Mouse (Mus musculus) neural tube, embryonic 14.5 days (tissue): ENCODE data around the gene Gm20390. TPM values are rescaled to one million over a fixed set of nuclear protein-coding genes. Genes with fewer than 3 reads are reported as not detected.

ENCODE experiments used
- ATAC-seq: fragments of 200-750 bp; cut with Nextera tagmentation; 2 replicates; pipeline ENCODE4 v1.8.0; 2017; ENCODE audit warnings: low read depth, mild to moderate bottlenecking, moderate TSS enrichment, moderate library complexity
- H3K27ac ChIP-seq: fragments of 300-500 bp; sonication (generic); 2 replicates; pipeline ENCODE4 v1.5.1; 2014; ENCODE audit warnings: low read depth, mild to moderate bottlenecking, control low read depth, low read length, moderate library complexity, mixed read lengths
- H3K27me3 ChIP-seq: fragments of 300-500 bp; sonication (generic); 2 replicates; pipeline ENCODE4 v1.6.1; 2014; ENCODE audit warnings: low read length; ENCODE audit not compliant: control insufficient read depth, insufficient read depth
- H3K36me3 ChIP-seq: fragments of 300-500 bp; sonication (generic); 2 replicates; pipeline ENCODE4 v1.6.1; 2014; ENCODE audit warnings: low read length, mixed read lengths; ENCODE audit not compliant: control insufficient read depth, insufficient read depth
- H3K4me1 ChIP-seq: fragments of 300-500 bp; sonication (generic); 2 replicates; pipeline ENCODE4 v1.6.1; 2014; ENCODE audit warnings: low read length; ENCODE audit not compliant: control insufficient read depth, insufficient read depth
- H3K4me2 ChIP-seq: fragments of 300-500 bp; sonication (generic); 2 replicates; pipeline ENCODE4 v1.6.1; 2014; ENCODE audit warnings: mild to moderate bottlenecking, low read depth, low read length, control low read depth
- H3K4me3 ChIP-seq: fragments of 300-500 bp; sonication (generic); 2 replicates; pipeline ENCODE4 v1.5.1; 2014; ENCODE audit warnings: low read depth, low read length, control low read depth, mixed read lengths
- H3K9ac ChIP-seq: fragments of 300-500 bp; sonication (generic); replicated peaks from 2 replicates; pipeline ENCODE4 v1.6.1; 2014; ENCODE audit warnings: low read depth, mild to moderate bottlenecking, control low read depth, low read length, mixed read lengths
- H3K9me3 ChIP-seq: fragments of 300-500 bp; sonication (generic); 2 replicates; pipeline ENCODE4 v1.6.1; 2016; ENCODE audit warnings: low read length; ENCODE audit not compliant: control insufficient read depth
- WGBS: fragments of 180-500 bp; shearing (Covaris S2); extraction: QIAGEN DNeasy Blood & Tissue Kit; methylation state at CpG from one replicate; pipeline ENCODE4 v1.1.7; 2014; 5-methylcytosine and 5-hydroxymethylcytosine counted together
- polyA plus RNA-seq: library from polyadenylated mRNA; unstranded; fragments of >200 nt; fragmentation: Nextera tagmentation; extraction: Ambion mirVana; gene quantifications from 2 replicates; pipeline ENCODE4 v1.2.1, GENCODE M21; 2014

The Gm20390 gene
- polyA plus RNA-seq, 1 experiment from 2014 or later: 295 TPM

GRCm38 (mm10) chr11:93969171-93969570 lies 1.1 kb upstream of the Gm20390 start:
- ATAC-seq: no peak

GRCm38 (mm10) chr11:93968848-93969128 lies 695 bp upstream of the Gm20390 start:
- Histone ChIP-seq H3K27me3 (no peaks in the 10 kb centered on the region), H3K9ac (0 out of 2 replicates have a peak overlapping the region, but pooled peaks have one; percentile 8), H3K4me3 (peak overlapping the region; percentile 79), H3K4me1 (no peaks in the 10 kb centered on the region), H3K27ac (peak overlapping the region; percentile 79), H3K4me2 (peak overlapping the region; percentile 33), H3K36me3 (peaks cover 10% of the 10 kb centered on the region), H3K9me3 (no peaks in the 10 kb centered on the region)
- ATAC-seq: no peak
- WGBS: 50% methylated on average over 6 of the region's 6 CpGs

More at GRCm38 (mm10) chr11:93969171-93969570, 1.1 kb upstream of the Gm20390 start:
- 94% methylated on average over 6 of the region's 6 CpGs for WGBS
- no peak overlapping the region for H3K4me2 ChIP-seq
- no peaks in the 10 kb centered on the region for H3K9me3 ChIP-seq
- no peak overlapping the region for H3K4me3 ChIP-seq
- no peak overlapping the region for H3K27ac ChIP-seq
- H3K27me3 ChIP-seq: no peaks in the 10 kb centered on the region
- H3K4me1 ChIP-seq: no peaks in the 10 kb centered on the region
- H3K9ac ChIP-seq: no peak overlapping the region
- peaks cover 8% of the 10 kb centered on the region for H3K36me3 ChIP-seq

- H3K9ac ChIP-seq: peak overlapping the region; percentile 74
- H3K9me3 ChIP-seq: no peaks in the 10 kb centered on the region
- no peaks in the 10 kb centered on the region for H3K27me3 ChIP-seq
- H3K4me3 ChIP-seq: peak overlapping the region; percentile 79
- peaks cover 22% of the 10 kb centered on the region for H3K36me3 ChIP-seq
- 4% methylated on average over 11 of the region's 11 CpGs for WGBS
- ATAC-seq: no peak
- peak overlapping the region; percentile 84 for H3K27ac ChIP-seq
- no peaks in the 10 kb centered on the region for H3K4me1 ChIP-seq
- H3K4me2 ChIP-seq: peak overlapping the region; percentile 69
Observed at GRCm38 (mm10) chr11:93967381-93967780, 712 bp downstream of the Gm20390 start.

- Histone ChIP-seq H3K4me2 (no peak overlapping the region), H3K9ac (no peak overlapping the region), H3K27ac (no peak overlapping the region), H3K4me3 (no peak overlapping the region), H3K9me3 (no peaks in the 10 kb centered on the region), H3K4me1 (no peaks in the 10 kb centered on the region), H3K27me3 (no peaks in the 10 kb centered on the region), H3K36me3 (peaks cover 38% of the 10 kb centered on the region)
- ATAC-seq: no peak
- WGBS: 95% methylated on average over 6 of the region's 6 CpGs
Observed at GRCm38 (mm10) chr11:93965391-93965790, 2.7 kb downstream of the Gm20390 start.

GRCm38 (mm10) chr11:93963013-93963412 lies 5.1 kb downstream of the Gm20390 start:
- H3K9me3 ChIP-seq: no peaks in the 10 kb centered on the region
- no peak overlapping the region for H3K4me3 ChIP-seq
- H3K27me3 ChIP-seq: no peaks in the 10 kb centered on the region
- 76% methylated on average over 4 of the region's 4 CpGs for WGBS
- H3K9ac ChIP-seq: no peak overlapping the region
- no peak overlapping the region for H3K4me2 ChIP-seq
- H3K36me3 ChIP-seq: peaks cover 54% of the 10 kb centered on the region
- no peaks in the 10 kb centered on the region for H3K4me1 ChIP-seq
- no peak overlapping the region for H3K27ac ChIP-seq
- ATAC-seq: no peak

GRCm38 (mm10) chr11:93961482-93961881 lies 6.6 kb downstream of the Gm20390 start:
- Histone ChIP-seq H3K9me3 (no peaks in the 10 kb centered on the region), H3K27me3 (no peaks in the 10 kb centered on the region), H3K27ac (no peak overlapping the region), H3K9ac (no peak overlapping the region), H3K4me3 (no peak overlapping the region), H3K4me1 (no peaks in the 10 kb centered on the region), H3K36me3 (peaks cover 59% of the 10 kb centered on the region), H3K4me2 (no peak overlapping the region)
- ATAC-seq: no peak
- WGBS: 93% methylated on average over 6 of the region's 6 CpGs

GRCm38 (mm10) chr11:93957746-93958145 lies 10.3 kb downstream of the Gm20390 start:
- Histone ChIP-seq H3K27ac (no peak overlapping the region), H3K4me1 (peaks cover 8% of the 10 kb centered on the region; the same call in 1 of the 2 replicates), H3K4me2 (no peak overlapping the region), H3K9me3 (no peaks in the 10 kb centered on the region), H3K4me3 (no peak overlapping the region), H3K36me3 (peaks cover 41% of the 10 kb centered on the region), H3K9ac (no peak overlapping the region; the same call in 1 of the 2 replicates), H3K27me3 (no peaks in the 10 kb centered on the region)
- 84% methylated on average over 4 of the region's 4 CpGs for whole genome bisulfite sequencing
- no peak for ATAC-seq

- no peak overlapping the region for H3K27ac ChIP-seq
- H3K4me3 ChIP-seq: no peak overlapping the region
- whole genome bisulfite sequencing: 83% methylated on average over 2 of the region's 2 CpGs
- H3K9ac ChIP-seq: no peak overlapping the region
- peaks cover 35% of the 10 kb centered on the region for H3K36me3 ChIP-seq
- no peaks in the 10 kb centered on the region for H3K9me3 ChIP-seq
- peaks cover 8% of the 10 kb centered on the region; the same call in 1 of the 2 replicates for H3K4me1 ChIP-seq
- no peaks in the 10 kb centered on the region for H3K27me3 ChIP-seq
- no peak overlapping the region for H3K4me2 ChIP-seq
- no peak for ATAC-seq
Observed at GRCm38 (mm10) chr11:93957031-93957555, 11.0 kb downstream of the Gm20390 start.

- Histone ChIP-seq H3K9me3 (no peaks in the 10 kb centered on the region), H3K27me3 (no peaks in the 10 kb centered on the region), H3K9ac (peak within 1 kb of the TSS; percentile 56), H3K36me3 (peaks cover 27% of the 10 kb centered on the region), H3K4me3 (peak within 1 kb of the TSS; percentile 51), H3K4me1 (peaks cover 8% of the 10 kb centered on the region; the same call in 1 of the 2 replicates), H3K27ac (peak within 1 kb of the TSS; percentile 76), H3K4me2 (peak within 1 kb of the TSS; percentile 93)
- ATAC-seq: peak; percentile 35
- 2% methylated on average over 6 of the region's 6 CpGs for WGBS
Observed at GRCm38 (mm10) chr11:93956159-93956558, 11.9 kb downstream of the Gm20390 start, which contains the start of gene Nme2. Gene Nme2, minus strand, starts transcription at chr11:93956259.
